Mouse (Mus musculus) spleen, postnatal 14 days (tissue): Measurements from ENCODE around the gene Gm6465.
"Not testable (repeated sequence)": the region's sequence is repeated elsewhere in the genome, so short reads cannot be mapped to it uniquely, and the experiment has no call there.

Experiments used
- DNase-seq, 2 experiments: peaks; one replicate each; pipeline ENCODE4 v3.0.0; 2021 to 2022; ENCODE audit warnings: low spot score in 2 of 2

Gene Gm6465

DNA sequence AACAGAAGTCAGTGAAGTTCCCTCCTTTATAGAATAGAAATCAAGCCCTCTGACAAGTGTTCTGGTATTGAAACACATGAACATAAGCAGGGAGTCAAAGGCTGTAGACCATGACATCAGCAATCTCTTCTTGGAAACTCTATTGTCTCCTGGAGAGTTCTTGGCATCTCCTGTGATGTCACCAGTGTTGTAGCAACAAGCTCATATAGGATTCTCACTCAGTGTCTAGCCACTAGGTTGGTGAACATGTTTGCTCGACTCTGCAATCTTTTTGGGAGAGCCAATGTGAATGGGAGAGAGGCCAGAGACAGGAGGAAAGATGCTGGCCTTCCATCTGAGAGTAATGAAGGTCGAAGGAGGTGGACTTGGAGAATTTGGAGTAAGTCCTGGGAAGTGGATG is at the start of gene Gm6465:
Gm6465 (plus strand) TSS at position 301 of the 400 bp plus-strand sequence.
- DNase-seq: not testable (repeated sequence)

DNA sequence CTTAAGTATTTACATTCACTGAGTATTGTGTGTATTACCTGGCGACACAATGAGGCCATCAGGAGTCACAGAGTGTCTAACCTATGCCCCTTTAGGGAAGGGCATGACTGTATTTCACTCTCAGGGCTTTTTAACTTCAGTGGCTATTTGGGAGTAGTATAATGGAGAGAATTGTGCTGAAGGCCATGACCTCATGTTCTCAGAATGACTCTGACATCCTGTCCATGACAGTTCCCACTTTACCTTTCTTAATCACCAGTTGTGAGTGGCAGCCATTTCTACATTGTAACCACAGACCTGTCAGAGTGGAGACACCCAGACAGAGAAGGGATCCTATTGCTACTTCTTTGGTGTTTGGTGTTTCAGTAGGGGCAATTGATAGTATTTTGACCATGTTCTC is 485 bp downstream of the Gm6465 start:
- not testable (repeated sequence) for DNase-seq

DNA sequence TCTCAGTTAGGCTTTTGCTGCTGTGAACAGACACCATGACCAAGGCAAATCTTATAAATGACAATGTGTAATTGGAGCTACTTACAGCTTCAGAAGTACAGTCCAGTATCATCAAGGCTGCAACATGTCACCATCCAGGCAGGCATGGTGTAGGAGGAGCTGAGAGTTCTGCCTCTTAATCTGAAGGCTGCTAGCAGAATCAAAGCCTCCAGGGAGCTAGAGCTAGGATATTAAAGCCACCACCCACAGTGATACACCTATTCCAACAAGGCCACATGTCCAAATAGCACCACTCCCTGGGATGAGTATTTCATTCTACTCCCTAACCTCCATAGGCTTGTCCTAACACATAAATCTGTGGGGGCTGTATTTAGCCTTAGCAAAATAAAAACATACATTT is 12.6 kb downstream of the Gm6465 start:
- not testable (repeated sequence) for DNase-seq
